Mouse (Mus musculus) heart, adult 2 months (tissue): ENCODE results near the gene Gm20388. TPM values are rescaled to one million over a fixed set of nuclear protein-coding genes. Genes with fewer than 3 reads are reported as not detected.

Source experiments
- DNase-seq, 2 experiments: peaks; one replicate each; pipeline ENCODE4 v3.0.0; 2021
- H3K27ac ChIP-seq: fragments of 200-600 bp; 2 replicates; pipeline ENCODE4 v1.8.1; 2022
- H3K27me3 ChIP-seq: fragments of 200-500 bp; 2 replicates; pipeline ENCODE4 v1.6.1; 2012; ENCODE audit warnings: mild to moderate bottlenecking, low read length, inconsistent platforms, mixed read lengths; ENCODE audit not compliant: control insufficient read depth, insufficient read depth
- H3K36me3 ChIP-seq: fragments of 200-500 bp; 2 replicates; pipeline ENCODE4 v1.6.1; 2012; ENCODE audit warnings: low read length, inconsistent platforms; ENCODE audit not compliant: control insufficient read depth, insufficient read depth
- H3K4me1 ChIP-seq: fragments of 200-500 bp; 2 replicates; pipeline ENCODE4 v1.6.1; 2011; ENCODE audit warnings: low read length; ENCODE audit not compliant: control insufficient read depth, insufficient read depth
- H3K4me3 ChIP-seq: fragments of 200-600 bp; 2 replicates; pipeline ENCODE4 v1.8.1; 2022
- H3K79me2 ChIP-seq: fragments of 200-500 bp; replicated peaks from 2 replicates; pipeline ENCODE4 v1.6.1; 2012; ENCODE audit warnings: mild to moderate bottlenecking, inconsistent platforms, low read length, moderate library complexity, mixed read lengths; ENCODE audit not compliant: control insufficient read depth, insufficient read depth
- H3K9ac ChIP-seq: fragments of 200-500 bp; 2 replicates; pipeline ENCODE4 v1.6.1; 2012; ENCODE audit warnings: low read depth, mild to moderate bottlenecking, control low read depth, inconsistent platforms, low read length, mixed read lengths
- CTCF ChIP-seq: fragments of 200-600 bp; IDR thresholded peaks from 2 replicates; pipeline ENCODE4 v1.8.1; 2022; ENCODE audit warnings: antibody characterized with exemption, mild to moderate bottlenecking, moderate library complexity
- EP300 ChIP-seq: fragments of 200-500 bp; IDR thresholded peaks from 2 replicates; pipeline ENCODE4 v1.6.1; 2011; ENCODE audit warnings: low read depth, low read length, control low read depth; ENCODE audit not compliant: insufficient read depth
- POLR2A ChIP-seq: fragments of 200-500 bp; IDR thresholded peaks from 2 replicates; pipeline ENCODE4 v1.6.1; 2011; ENCODE audit warnings: mild to moderate bottlenecking, low read depth, low read length, control low read depth; ENCODE audit not compliant: insufficient read depth
- WGBS: fragments of 180-500 bp; shearing (Covaris S2); methylation state at CpG from one replicate; pipeline ENCODE4 v1.1.7; 2018; 5-methylcytosine and 5-hydroxymethylcytosine counted together
- intact Hi-C: fragments of 180-260 bp; cut with DNase I; formaldehyde crosslinking; loops from one replicate; pipeline ENCODE4 v1.15.1; 2025
- polyA plus RNA-seq: library from polyadenylated mRNA; depleted of rRNA; stranded (reverse); fragments of >200 nt; gene quantifications from 2 replicates; pipeline ENCODE4 v1.2.3, GENCODE M21; 2012
- total RNA-seq, 2 experiments: library from RNA; stranded (reverse); gene quantifications; 2 replicates each; pipeline ENCODE4 v1.2.3; 2021

Gene Gm20388
- total and polyA plus RNA-seq, 3 experiments = 1.8 to 32.3 TPM; not detected in 1

DNA sequence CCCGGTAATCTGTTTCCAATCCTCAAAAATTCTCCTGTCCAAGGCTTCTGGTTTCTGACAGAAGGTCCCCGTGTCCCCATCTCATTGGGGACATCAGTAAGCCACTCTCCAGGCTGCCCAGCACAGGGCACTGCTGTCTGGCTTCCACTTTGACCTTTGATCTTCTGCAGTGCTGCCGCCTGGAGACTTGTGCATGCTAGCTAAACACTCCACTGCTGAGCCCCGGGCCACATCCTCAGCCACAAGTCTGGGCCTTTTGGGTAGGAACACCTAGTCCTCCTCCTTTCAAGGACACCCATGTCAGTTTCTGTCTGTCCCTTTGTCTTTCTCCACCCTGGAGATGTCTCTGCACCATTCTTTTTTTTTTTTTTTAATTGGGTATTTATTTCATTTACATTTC lies 782.3 kb downstream of the Gm20388 start:
- no peaks in the 10 kb centered on the region for H3K36me3 ChIP-seq
- H3K4me3 ChIP-seq = no peak overlapping the region
- no peak overlapping the region for H3K9ac ChIP-seq
- H3K4me1 ChIP-seq = peaks cover 10% of the 10 kb centered on the region
- WGBS = 95% methylated on average over 4 of the region's 4 CpGs
- intact Hi-C loops = no loop called here
- H3K27ac ChIP-seq = no peak overlapping the region
- no peak for DNase-seq
- no peaks in the 10 kb centered on the region for H3K79me2 ChIP-seq
- H3K27me3 ChIP-seq = no peaks in the 10 kb centered on the region
- TF ChIP-seq CTCF (no peak), EP300 (no peak), POLR2A (no peak)

DNA sequence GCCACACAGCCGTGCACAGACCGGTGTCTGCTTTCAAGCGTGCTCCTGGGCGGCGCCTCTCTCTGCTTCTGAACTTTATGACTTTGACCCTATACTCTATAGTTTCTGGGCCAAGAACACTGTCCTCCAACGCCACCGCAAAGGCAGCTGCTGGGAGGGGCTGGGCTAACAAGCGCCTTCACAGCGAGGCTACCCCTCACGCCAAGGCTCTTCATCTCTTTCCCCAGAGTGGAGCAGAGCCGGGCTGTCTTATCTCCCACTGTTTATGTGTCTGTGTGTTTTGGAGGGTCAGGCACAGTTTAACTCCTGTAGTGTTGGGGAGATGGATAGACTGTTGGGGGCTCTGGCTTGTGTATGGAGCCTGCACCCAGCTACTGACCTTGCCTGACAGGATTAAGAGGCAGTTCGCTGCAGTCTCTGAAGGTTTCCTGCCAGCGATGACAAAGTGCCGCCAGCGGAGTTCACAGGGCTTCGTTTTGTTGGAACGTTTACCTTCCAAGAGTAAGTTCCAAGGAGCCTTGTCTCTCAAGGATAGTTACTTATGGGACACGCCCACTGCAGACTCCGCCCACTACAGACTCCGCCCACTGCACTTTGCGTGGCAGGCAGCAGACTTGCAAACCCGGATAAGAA lies 783.3 kb downstream of the Gm20388 start:
- H3K4me3 ChIP-seq = no peak overlapping the region
- H3K36me3 ChIP-seq = no peaks in the 10 kb centered on the region
- WGBS = 38% methylated on average over 22 of the region's 22 CpGs
- DNase-seq = no peak
- H3K9ac ChIP-seq = no peak overlapping the region
- no peak overlapping the region for H3K27ac ChIP-seq
- intact Hi-C loops = no loop called here
- no peaks in the 10 kb centered on the region for H3K79me2 ChIP-seq
- TF ChIP-seq POLR2A (no peak), EP300 (no peak), CTCF (no peak)
- no peaks in the 10 kb centered on the region for H3K27me3 ChIP-seq
- peaks cover 10% of the 10 kb centered on the region for H3K4me1 ChIP-seq

DNA sequence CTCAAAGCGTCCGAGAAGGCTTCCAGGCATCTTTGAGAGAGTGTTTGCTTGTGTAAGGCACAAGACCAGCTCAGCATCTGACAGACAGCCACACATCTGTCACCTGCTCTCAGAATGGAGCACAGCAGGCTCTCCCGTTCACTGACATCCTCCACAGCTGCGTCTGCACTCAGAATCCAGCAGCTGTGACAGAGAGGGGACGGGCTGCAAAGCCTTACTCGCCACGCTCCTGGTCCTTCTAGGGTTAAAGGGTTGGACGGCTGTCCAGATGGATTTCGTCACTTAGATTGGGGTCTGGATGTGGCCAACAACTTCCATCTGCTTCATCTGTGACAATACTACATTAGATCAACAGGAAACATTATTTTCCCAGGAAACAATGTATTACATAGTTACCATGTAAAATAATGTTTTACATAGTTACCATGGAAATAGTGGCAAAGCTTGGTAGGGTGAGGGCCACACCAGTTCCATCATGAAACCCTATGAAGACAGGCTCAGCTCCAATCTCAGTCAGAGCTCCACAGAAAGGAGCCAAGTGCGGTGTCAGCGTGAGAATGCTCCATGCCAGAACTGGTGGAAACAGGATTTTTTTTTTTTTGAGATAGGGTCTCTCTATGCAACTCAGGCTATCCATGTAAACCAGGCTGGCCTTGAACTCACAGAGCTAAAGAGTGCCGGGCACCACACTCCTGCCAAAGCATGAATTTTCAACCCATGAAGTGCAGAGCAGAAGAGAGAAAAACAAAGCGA lies 785.9 kb downstream of the Gm20388 start:
- no peaks in the 10 kb centered on the region for H3K36me3 ChIP-seq
- DNase-seq = peak; percentile 51 to 57
- intact Hi-C loops = loop anchor here (5.0 kb wide), 2 partner anchors 41 to 56 kb away; partner anchors contain the start of gene Irf8
- H3K4me1 ChIP-seq = peaks cover 17% of the 10 kb centered on the region
- WGBS = 21% methylated on average over 13 of the region's 13 CpGs
- H3K27me3 ChIP-seq = no peaks in the 10 kb centered on the region
- no peak overlapping the region for H3K4me3 ChIP-seq
- no peaks in the 10 kb centered on the region for H3K79me2 ChIP-seq
- peak overlapping the region; percentile 22; the same call in 1 of the 2 replicates for H3K9ac ChIP-seq
- peak overlapping the region; percentile 39 for H3K27ac ChIP-seq
- TF ChIP-seq POLR2A = no peak
- no peak for TF ChIP-seq CTCF
- TF ChIP-seq EP300 = 0 out of 2 replicates have a peak, but pooled peaks have one; percentile 9

DNA sequence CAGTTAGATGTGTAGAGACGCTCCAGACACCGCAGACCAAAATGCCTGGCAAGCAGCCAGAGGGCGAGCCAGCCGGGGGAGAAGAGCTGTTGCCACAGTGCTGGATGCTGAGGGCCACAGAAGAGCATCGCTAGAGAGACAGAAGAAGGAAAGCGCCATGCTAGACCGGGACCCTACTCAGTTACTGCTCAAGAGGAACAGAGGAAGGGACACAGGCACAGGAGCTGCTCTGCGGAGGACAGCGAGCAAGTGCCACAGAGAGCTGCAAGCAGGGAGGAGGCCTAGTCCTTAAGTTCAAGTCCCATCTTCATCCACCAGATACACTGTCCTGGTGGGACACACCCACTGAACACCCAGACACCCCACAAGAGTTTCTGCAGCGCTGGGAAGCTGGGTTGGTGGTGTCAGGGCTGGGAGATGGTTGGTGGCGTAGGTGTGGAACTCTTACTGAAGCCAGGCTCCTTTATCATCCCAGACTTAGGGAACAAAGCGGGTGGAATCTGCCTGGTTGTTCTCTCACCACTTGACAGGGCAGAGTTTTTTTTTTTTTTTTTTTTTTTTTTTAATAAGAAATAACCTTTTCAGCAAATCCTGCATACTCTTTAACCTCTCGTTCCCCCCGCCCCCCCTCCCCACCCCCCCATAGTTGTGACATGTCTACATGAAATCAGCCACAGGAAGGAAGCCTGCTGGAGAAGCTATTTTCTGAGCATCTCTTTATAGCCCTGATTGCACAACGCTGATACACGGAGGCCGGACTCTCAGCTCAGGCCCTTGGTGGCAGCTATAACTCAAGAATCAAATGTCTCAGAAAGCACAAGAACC lies 786.7 kb downstream of the Gm20388 start:
- Histone ChIP-seq H3K9ac (no peak overlapping the region), H3K4me1 (peaks cover 17% of the 10 kb centered on the region), H3K36me3 (no peaks in the 10 kb centered on the region), H3K27me3 (no peaks in the 10 kb centered on the region), H3K79me2 (no peaks in the 10 kb centered on the region), H3K27ac (peak overlapping the region; percentile 39), H3K4me3 (no peak overlapping the region)
- whole genome bisulfite sequencing = 39% methylated on average over 17 of the region's 17 CpGs
- DNase-seq = peak; percentile 62 to 68
- intact Hi-C loops = loop anchor here (5.0 kb wide), 2 partner anchors 40 to 55 kb away; partner anchors contain the start of gene Irf8
- TF ChIP-seq EP300 (no peak), CTCF (no peak), POLR2A (no peak)

DNA sequence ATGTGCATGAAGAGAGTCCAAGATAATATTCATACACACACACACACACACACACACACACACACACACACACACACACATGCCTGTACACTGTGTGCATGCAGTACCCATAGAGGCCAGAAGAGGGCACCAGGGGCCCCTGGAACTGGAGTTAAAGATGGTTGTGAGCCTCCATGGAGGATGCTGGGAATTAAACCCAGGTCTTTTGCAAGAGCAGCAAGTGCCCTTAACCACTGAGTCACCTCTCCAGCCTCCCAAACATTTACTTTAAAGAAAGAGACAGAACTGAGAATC lies 787.3 kb downstream of the Gm20388 start:
- Histone ChIP-seq H3K4me1 (peaks cover 17% of the 10 kb centered on the region), H3K9ac (no peak overlapping the region), H3K36me3 (no peaks in the 10 kb centered on the region), H3K27me3 (no peaks in the 10 kb centered on the region), H3K79me2 (no peaks in the 10 kb centered on the region), H3K27ac (peak overlapping the region; percentile 2; the same call in 1 of the 2 replicates), H3K4me3 (no peak overlapping the region)
- intact Hi-C loops = loop anchor here (5.0 kb wide), 2 partner anchors 39 to 54 kb away; partner anchors contain the start of gene Irf8
- TF ChIP-seq POLR2A (no peak), CTCF (peak; percentile 66), EP300 (no peak)
- DNase-seq = no peak
